Mouse (Mus musculus): ENCODE measurements around the gene Tmem39b.
A peak's percentile ranks its signal among the peaks of the same experiment; 100 is the strongest.
"Not testable (repeated sequence)": the region's sequence is repeated elsewhere in the genome, so short reads cannot be mapped to it uniquely, and the experiment has no call there.

Tmem39b gene

DNA sequence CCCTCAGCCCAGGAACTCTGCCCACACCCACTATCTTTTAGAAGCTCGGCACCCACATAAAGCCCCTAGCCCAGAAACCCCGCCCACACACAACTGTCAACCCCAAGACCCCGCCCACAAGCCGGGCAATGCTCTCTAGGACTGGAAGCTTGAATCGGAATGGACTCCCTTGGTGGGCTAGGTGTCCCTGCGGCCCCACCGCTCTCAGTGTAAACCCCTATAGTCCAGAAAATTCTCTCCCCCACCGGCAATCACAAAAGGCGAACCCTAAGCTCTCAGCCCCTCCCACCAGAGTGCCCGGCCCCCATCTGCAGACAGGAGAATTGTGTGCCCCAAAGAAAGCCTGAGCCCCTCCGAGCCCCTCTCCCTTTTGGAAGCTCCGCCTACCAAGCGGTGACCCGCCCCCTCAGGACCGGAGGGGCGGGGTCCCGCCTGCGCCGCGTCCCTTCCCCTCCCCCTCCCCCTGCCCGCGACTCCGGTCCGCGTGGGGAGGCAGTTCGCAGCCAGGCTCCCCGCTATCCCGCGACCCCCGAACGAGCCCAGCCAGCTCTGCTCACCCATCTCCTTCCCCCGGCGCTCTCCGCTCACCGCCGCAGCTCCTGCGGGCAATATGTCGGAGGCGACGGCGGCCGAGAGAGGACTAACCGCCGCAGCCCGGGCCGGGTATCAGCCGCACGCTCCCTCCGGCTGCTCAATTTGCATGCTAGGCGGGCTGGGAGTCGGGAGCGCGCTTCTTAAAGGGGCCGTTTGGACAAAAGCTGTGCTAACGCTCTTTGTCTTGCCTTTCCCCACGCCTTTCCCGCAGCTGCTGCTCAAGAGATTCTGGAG is at the start of gene Tmem39b:
Tmem39b (minus strand) TSS at position 681 of the 828 bp plus-strand sequence.
- DNase-seq (ENCODE audit: low read depth): peak; percentile 94

DNA sequence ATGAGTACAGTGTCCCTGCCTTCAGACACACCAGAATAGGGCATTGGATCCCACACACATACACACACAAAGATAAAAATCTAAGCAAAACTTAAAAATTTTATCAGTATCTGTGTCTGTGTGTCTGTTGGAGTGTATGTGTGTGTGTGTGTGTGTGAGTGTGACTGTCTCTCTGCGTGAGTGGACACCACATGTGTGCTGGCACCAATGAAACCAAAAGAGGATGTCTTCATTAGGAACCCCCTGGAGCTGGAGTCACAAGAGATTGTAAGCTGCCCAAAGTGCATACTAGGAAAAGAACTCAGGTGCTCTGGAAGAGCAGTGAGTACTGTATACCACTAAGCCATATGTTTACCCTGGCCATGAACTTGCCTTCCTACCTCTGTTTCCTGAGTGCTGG is 49.5 kb upstream of the Tmem39b start:
- DNase-seq (ENCODE audit: low read depth): no peak

DNA sequence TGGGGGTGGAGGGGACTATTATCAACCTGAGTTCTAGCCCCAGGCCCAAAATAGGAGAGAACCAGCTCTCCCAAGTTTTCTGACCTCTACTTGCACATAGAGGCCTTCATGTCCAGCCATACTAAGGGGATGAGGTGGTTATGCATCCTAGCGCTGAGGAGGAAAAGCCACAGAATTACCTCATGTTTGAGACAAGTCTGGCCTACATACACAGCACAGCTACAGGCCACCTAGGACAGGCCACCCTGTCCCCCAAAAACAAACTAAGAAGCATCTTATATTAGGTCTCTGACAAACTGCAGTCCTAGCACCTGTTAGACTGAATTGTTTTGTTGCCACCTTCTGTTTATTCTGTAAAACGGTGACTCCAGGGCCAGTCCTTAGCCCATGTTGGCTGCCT is 46.9 kb upstream of the Tmem39b start:
- peak; percentile 40 for DNase-seq (ENCODE audit: low read depth)

DNA sequence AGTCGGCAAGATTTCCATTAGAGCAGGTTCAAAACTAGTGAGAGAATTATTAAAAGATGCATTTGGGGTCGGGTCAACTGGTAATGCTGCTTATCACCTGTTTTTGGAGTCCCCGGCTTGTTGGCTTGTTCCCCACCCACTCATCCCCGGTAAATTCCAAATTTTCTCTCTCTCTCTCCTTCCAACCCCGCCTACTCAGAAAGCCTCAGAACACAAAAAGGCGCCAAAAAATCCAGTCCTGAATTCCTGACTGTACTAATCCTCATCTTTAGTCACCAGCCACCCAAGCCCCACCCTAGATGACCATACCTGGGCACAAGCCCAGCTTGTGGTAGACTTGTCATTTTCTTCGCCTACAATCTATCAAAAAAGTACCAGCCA is 46.4 kb upstream of the Tmem39b start:
- peak; percentile 77 for DNase-seq (ENCODE audit: low read depth)

- peak; percentile 100 for DNase-seq (ENCODE audit: low read depth)
Measured at GRCm38 (mm10) chr4:129742232-129743009, 45.8 kb upstream of the Tmem39b start, which contains the start of gene Khdrbs1. Gene Khdrbs1, minus strand, starts transcription at chr4:129742303.

GRCm38 (mm10) chr4:129741974-129742231 is 45.3 kb upstream of the Tmem39b start:
- DNase-seq (ENCODE audit: low read depth): no peak

GRCm38 (mm10) chr4:129741251-129741973 is 44.8 kb upstream of the Tmem39b start:
- peak; percentile 75 for DNase-seq (ENCODE audit: low read depth)

DNA sequence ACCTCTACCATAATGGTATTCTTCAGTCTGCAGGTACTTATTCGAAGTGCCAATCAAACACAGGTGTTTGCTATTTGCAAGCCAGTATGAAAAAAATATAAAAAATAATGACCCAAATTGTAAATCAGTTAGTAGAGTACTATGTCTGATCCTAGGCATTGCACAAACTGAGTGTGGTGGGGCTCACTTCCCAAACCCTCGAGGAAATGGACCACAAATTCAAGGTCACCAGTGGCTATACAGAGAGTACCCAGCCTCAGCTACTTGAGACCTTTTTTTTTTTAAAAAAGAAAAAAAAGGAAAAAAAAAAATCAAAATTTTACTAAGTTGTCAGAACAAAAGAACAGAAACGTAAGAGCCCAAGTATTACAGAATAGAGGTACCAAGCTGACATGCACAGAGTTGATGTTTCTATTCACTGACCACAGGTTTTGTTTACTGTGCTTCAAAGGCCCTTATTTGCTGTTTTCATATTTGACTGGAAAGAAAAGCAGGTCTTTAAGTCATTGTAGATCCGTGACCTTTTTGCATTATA is 42.5 kb upstream of the Tmem39b start:
- DNase-seq (ENCODE audit: low read depth): no peak

GRCm38 (mm10) chr4:129736173-129736572 is 39.5 kb upstream of the Tmem39b start:
- DNase-seq (ENCODE audit: low read depth): no peak

DNA sequence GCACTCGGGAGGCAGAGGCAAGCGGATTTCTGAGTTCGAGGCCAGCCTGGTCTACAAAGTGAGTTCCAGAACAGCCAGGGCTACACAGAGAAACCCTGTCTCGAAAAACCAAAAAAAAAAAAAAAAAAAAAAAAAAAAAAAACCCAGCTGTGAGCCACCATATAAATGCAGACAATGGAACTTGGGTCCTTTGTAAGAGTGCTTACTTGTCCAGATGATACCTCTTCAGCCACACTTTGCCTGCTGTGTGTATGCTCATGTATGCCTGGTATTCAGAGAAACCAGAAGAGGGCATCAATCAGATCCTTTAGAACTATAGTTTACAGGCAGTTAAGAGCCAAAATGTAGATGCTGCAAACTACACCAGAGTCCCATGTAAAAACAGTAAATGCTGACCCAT is 38.8 kb upstream of the Tmem39b start:
- not testable (repeated sequence) for DNase-seq (ENCODE audit: low read depth)

GRCm38 (mm10) chr4:129731423-129731822 is 34.8 kb upstream of the Tmem39b start:
- no peak for DNase-seq (ENCODE audit: low read depth)

DNA sequence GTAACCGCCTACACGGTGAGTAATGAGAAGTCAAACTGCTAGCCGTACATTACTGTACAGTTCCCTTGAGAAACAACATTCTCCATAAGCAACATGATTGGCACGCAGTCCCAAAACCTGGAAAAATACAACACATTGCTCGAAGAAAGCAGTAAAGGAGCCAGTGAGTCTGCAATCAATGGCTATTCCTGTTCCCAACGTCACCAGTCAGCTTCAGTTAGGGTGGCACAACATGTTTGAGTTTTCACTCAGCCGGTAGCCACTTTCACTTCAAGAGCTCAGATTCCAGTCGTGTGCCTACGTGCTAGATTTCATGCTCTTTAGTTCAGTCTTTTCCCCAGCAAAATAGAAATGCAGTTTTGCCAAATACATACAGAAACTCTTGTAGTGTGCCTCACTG is 19.7 kb upstream of the Tmem39b start:
- DNase-seq (ENCODE audit: low read depth): no peak

DNA sequence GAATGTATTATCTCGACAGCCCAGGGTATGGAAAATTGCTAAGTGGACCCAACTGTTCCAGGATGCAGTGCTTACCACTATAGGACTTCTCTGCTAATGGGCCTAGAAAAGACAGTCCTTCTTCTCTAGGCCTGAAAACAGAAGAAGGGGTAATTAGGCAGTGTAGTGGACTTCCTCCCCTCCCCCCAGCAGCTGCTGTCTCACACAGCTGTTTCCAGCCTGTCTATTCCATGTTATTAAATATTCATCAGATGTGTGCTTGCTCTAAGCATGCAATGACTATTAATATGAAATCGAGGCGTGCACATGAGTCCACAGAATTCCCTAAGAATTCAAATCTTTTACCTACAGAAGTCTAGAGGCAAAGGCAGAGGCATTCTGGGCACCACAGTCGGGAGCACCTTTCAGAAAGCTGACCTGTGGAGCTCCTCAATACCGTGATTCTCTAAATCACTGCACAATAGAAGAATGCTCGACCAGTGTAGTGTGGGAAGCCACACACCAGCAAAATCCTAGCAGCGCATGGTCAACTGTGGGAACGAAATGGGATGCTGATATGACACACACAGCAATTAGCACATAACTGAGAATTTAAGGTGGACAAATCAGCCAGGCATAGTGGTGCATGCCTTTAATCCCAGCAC is 13.0 kb upstream of the Tmem39b start:
- DNase-seq (ENCODE audit: low read depth): no peak

- no peak for DNase-seq (ENCODE audit: low read depth)
Measured at GRCm38 (mm10) chr4:129706750-129707149, 10.1 kb upstream of the Tmem39b start.

GRCm38 (mm10) chr4:129702454-129702853 is 5.8 kb upstream of the Tmem39b start:
- peak; percentile 87 for DNase-seq (ENCODE audit: low read depth)

DNA sequence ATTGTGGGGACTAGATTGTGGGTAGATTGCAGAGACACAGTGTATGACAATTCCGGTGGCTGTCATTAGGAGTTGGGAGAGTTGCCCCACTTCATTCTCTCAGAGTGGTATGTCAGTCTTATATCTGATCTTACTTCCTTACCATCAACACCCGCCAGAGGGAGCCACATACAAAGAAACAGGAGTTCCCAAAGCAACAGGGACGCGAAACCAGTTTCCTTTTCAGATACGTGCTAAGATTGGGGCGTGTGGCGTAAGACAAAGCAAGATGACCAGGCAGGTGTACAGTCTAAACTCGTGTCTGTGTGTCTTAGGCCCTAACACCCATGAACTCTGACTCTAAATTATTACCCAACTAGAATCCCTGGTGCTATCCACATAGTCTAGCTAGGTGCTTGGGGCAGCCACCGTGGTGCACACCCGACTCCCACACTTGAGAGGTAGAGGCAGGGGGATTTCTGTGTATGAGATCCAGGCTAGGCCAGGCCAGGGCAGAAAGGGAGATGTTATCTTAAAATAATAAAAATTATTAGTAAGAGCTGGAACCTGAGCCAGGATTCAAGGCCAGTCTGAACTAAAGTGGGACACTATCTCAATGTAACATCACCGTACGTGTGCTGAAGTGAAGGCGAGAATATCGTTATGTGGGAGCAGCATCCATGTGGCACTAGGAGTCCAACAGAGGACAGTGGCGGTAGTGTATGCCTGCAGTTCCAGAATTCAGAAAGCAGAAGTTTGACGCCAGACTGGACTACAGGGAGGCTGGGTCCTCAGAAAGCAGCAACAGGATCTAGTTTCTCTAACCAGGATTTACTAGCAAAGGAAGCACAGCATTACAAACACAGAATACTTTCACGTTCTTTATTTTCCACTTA is 5.1 kb upstream of the Tmem39b start:
- DNase-seq (ENCODE audit: low read depth): peak; percentile 93

- not testable (repeated sequence) for DNase-seq (ENCODE audit: low read depth)
Measured at GRCm38 (mm10) chr4:129700661-129701060, 4.0 kb upstream of the Tmem39b start.

DNA sequence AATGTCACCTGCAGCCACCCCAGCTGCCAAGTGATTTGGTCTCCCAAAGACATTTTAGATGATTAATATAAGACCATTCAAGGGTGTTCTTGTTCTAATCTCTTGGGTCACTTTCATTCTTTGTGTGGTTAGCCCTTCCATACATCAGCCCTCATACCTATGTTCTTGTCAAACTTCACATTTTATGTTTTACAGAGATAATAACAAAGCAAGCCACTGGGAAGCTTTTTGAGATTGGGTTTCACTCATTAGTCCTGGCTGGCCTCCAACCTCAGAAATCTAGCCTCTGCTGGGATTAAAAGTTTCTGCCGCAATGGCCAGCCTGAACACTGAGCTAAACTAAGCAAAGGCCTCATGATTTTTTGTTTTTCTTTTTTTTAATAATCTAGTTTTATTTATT is 3.6 kb upstream of the Tmem39b start:
- DNase-seq (ENCODE audit: low read depth): peak; percentile 40

GRCm38 (mm10) chr4:129697191-129697590 is 553 bp upstream of the Tmem39b start:
- no peak for DNase-seq (ENCODE audit: low read depth)

- DNase-seq (ENCODE audit: low read depth): no peak
Measured at GRCm38 (mm10) chr4:129695815-129696157, 852 bp downstream of the Tmem39b start.

- no peak for DNase-seq (ENCODE audit: low read depth)
Measured at GRCm38 (mm10) chr4:129684531-129684930, 12.1 kb downstream of the Tmem39b start.
